Mouse (Mus musculus) limb, embryonic 14.5 days (tissue): Measurements from ENCODE around the gene Rac2. TPM values are rescaled to one million over a fixed set of nuclear protein-coding genes. Genes with fewer than 3 reads are reported as not detected.

ENCODE experiments used
- ATAC-seq: fragments of 200-750 bp; cut with Nextera tagmentation; 2 replicates; pipeline ENCODE4 v1.8.0; 2017; ENCODE audit warnings: low read depth, moderate number of reproducible peaks, moderate TSS enrichment; ENCODE audit not compliant: low FRiP score
- DNase-seq: peaks from one replicate; pipeline ENCODE4 v3.0.0-alpha.2; 2015; ENCODE audit warnings: low spot score
- H3K27ac ChIP-seq: fragments of 300-500 bp; sonication (generic); replicated peaks from 2 replicates; pipeline ENCODE4 v1.5.1; 2014; ENCODE audit warnings: low read depth, mild to moderate bottlenecking, low read length, moderate library complexity, mixed read lengths
- H3K27me3 ChIP-seq: fragments of 300-500 bp; sonication (generic); 2 replicates; pipeline ENCODE4 v1.6.1; 2014; ENCODE audit warnings: low read length, mixed read lengths; ENCODE audit not compliant: control insufficient read depth, insufficient read depth
- H3K36me3 ChIP-seq: fragments of 300-500 bp; sonication (generic); 2 replicates; pipeline ENCODE4 v1.6.1; 2014; ENCODE audit warnings: mild to moderate bottlenecking, low read length, moderate library complexity, mixed read lengths; ENCODE audit not compliant: control insufficient read depth, insufficient read depth
- H3K4me1 ChIP-seq: fragments of 300-500 bp; sonication (generic); 2 replicates; pipeline ENCODE4 v1.6.1; 2014; ENCODE audit warnings: antibody characterized with exemption, low read length, mixed read lengths; ENCODE audit not compliant: control insufficient read depth, insufficient read depth
- H3K4me2 ChIP-seq: fragments of 300-500 bp; sonication (generic); replicated peaks from 2 replicates; pipeline ENCODE4 v1.6.1; 2014; ENCODE audit warnings: low read depth, mild to moderate bottlenecking, low read length, moderate library complexity; ENCODE audit not compliant: severe bottlenecking
- H3K4me3 ChIP-seq: fragments of 300-500 bp; sonication (generic); replicated peaks from 2 replicates; pipeline ENCODE4 v1.5.1; 2014; ENCODE audit warnings: low read length
- H3K9ac ChIP-seq: fragments of 300-500 bp; sonication (generic); 2 replicates; pipeline ENCODE4 v1.6.1; 2014; ENCODE audit warnings: mild to moderate bottlenecking, low read depth, low read length, moderate library complexity; ENCODE audit not compliant: severe bottlenecking
- H3K9me3 ChIP-seq: fragments of 300-500 bp; sonication (generic); 2 replicates; pipeline ENCODE4 v1.6.1; 2016; ENCODE audit warnings: low read length; ENCODE audit not compliant: control insufficient read depth
- POLR2A ChIP-seq: fragments of 200-500 bp; IDR thresholded peaks from 2 replicates; pipeline ENCODE4 v1.8.0; 2012; ENCODE audit warnings: inconsistent platforms, mild to moderate bottlenecking, moderate library complexity, borderline replicate concordance; ENCODE audit not compliant: insufficient read depth, insufficient read length; ENCODE audit errors: extremely low read depth
- WGBS: fragments of 180-500 bp; shearing (Covaris S2); extraction: QIAGEN DNeasy Blood & Tissue Kit; methylation state at CpG from one replicate; pipeline ENCODE4 v1.1.7; 2014; 5-methylcytosine and 5-hydroxymethylcytosine counted together
- polyA plus RNA-seq, 2 experiments: library from polyadenylated mRNA; depleted of rRNA in 1 of 2; stranded (reverse) in 1 of 2; unstranded in 1 of 2; fragments of >200 nt; fragmentation: Nextera tagmentation in 1 of 2; extraction: Ambion mirVana in 1 of 2; gene quantifications; 2 replicates each; pipeline versions ENCODE4 v1.2.1 to v1.2.3; 2012 to 2014

Gene Rac2
- polyA plus RNA-seq, 2 experiments, result 21.9 to 34.2 TPM

- Histone ChIP-seq H3K36me3 (no peaks in the 10 kb centered on the region), H3K27ac (no peak overlapping the region), H3K9ac (no peak overlapping the region), H3K4me2 (no peak overlapping the region), H3K4me1 (peaks cover 4% of the 10 kb centered on the region; the same call in 1 of the 2 replicates), H3K4me3 (no peak overlapping the region), H3K9me3 (no peaks in the 10 kb centered on the region), H3K27me3 (no peaks in the 10 kb centered on the region)
- 77% methylated on average over 6 of the region's 6 CpGs for WGBS
- TF ChIP-seq POLR2A, result no peak
- ATAC-seq, result no peak
- no peak for DNase-seq
Measured at GRCm38 (mm10) chr15:78606059-78606458, 33.5 kb upstream of the Rac2 start.

- DNase-seq (no peak), ATAC-seq (no peak)
- H3K9ac ChIP-seq, result no peak overlapping the region
- WGBS, result 53% methylated on average over 3 of the region's 3 CpGs
- H3K27me3 ChIP-seq, result no peaks in the 10 kb centered on the region
- no peak overlapping the region for H3K27ac ChIP-seq
- no peaks in the 10 kb centered on the region for H3K36me3 ChIP-seq
- H3K4me2 ChIP-seq, result no peak overlapping the region
- no peaks in the 10 kb centered on the region for H3K9me3 ChIP-seq
- no peak overlapping the region for H3K4me3 ChIP-seq
- no peak for TF ChIP-seq POLR2A
- no peaks in the 10 kb centered on the region for H3K4me1 ChIP-seq
Measured at GRCm38 (mm10) chr15:78605371-78605791, 32.8 kb upstream of the Rac2 start.

GRCm38 (mm10) chr15:78604255-78604654 lies 31.7 kb upstream of the Rac2 start:
- 70% methylated on average over 6 of the region's 6 CpGs for WGBS
- no peaks in the 10 kb centered on the region for H3K9me3 ChIP-seq
- DNase-seq, result no peak
- ATAC-seq, result no peak
- no peak overlapping the region for H3K4me2 ChIP-seq
- no peaks in the 10 kb centered on the region for H3K4me1 ChIP-seq
- H3K36me3 ChIP-seq, result no peaks in the 10 kb centered on the region
- TF ChIP-seq POLR2A, result no peak
- H3K9ac ChIP-seq, result no peak overlapping the region
- H3K27ac ChIP-seq, result no peak overlapping the region
- no peak overlapping the region for H3K4me3 ChIP-seq
- H3K27me3 ChIP-seq, result no peaks in the 10 kb centered on the region

GRCm38 (mm10) chr15:78601180-78601579 lies 28.6 kb upstream of the Rac2 start:
- Histone ChIP-seq H3K4me2 (no peak overlapping the region), H3K36me3 (no peaks in the 10 kb centered on the region), H3K27ac (no peak overlapping the region), H3K4me3 (no peak overlapping the region), H3K4me1 (no peaks in the 10 kb centered on the region), H3K9me3 (no peaks in the 10 kb centered on the region), H3K27me3 (no peaks in the 10 kb centered on the region), H3K9ac (no peak overlapping the region)
- WGBS, result 84% methylated on average over 6 of the region's 6 CpGs
- no peak for DNase-seq
- TF ChIP-seq POLR2A, result no peak
- ATAC-seq, result no peak

- no peak for ATAC-seq
- no peak for TF ChIP-seq POLR2A
- Histone ChIP-seq H3K4me3 (no peak overlapping the region), H3K9ac (no peak overlapping the region; the same call in 1 of the 2 replicates), H3K36me3 (no peaks in the 10 kb centered on the region), H3K9me3 (no peaks in the 10 kb centered on the region), H3K4me2 (no peak overlapping the region), H3K4me1 (no peaks in the 10 kb centered on the region), H3K27me3 (no peaks in the 10 kb centered on the region), H3K27ac (no peak overlapping the region)
- 70% methylated on average over 13 of the region's 13 CpGs for WGBS
- no peak for DNase-seq
Measured at GRCm38 (mm10) chr15:78599529-78600193, 27.1 kb upstream of the Rac2 start.

- WGBS, result 82% methylated on average over 6 of the region's 6 CpGs
- Histone ChIP-seq H3K4me3 (no peak overlapping the region), H3K36me3 (no peaks in the 10 kb centered on the region), H3K27me3 (no peaks in the 10 kb centered on the region), H3K9ac (no peak overlapping the region; the same call in 1 of the 2 replicates), H3K27ac (no peak overlapping the region), H3K9me3 (no peaks in the 10 kb centered on the region), H3K4me1 (no peaks in the 10 kb centered on the region), H3K4me2 (no peak overlapping the region)
- TF ChIP-seq POLR2A, result no peak
- DNase-seq (no peak), ATAC-seq (no peak)
Measured at GRCm38 (mm10) chr15:78599124-78599523, 26.5 kb upstream of the Rac2 start.
